In genomic region chr2:119113121-119113925, GRCm38 (mm10) we compare ENCODE assay signal across 8 mouse cellular contexts. TPM values are rescaled to one million over a fixed set of nuclear protein-coding genes. Genes with fewer than 3 reads are reported as not detected.
DNase-seq lines count a peak whose midpoint lies in the region; ATAC-seq and TF ChIP-seq lines count a peak whose summit lies in the region.

No protein-coding gene starts in this region.

- H3K4me1 ChIP-seq in bone marrow macrophage, adult 2 months (ENCODE audit: control insufficient read depth, insufficient read depth, low read length): peaks cover 2% of the 10 kb centered on the region; the same call in 1 of the 2 replicates
- peaks cover 5% of the 10 kb centered on the region for H3K4me1 ChIP-seq in hindbrain, embryonic 16.5 days (ENCODE audit: control insufficient read depth, insufficient read depth, low read depth, low read length)
- H3K4me1 ChIP-seq in midbrain, postnatal 0 days (ENCODE audit: insufficient read depth, low read length): no peaks in the 10 kb centered on the region

- H3K4me2 ChIP-seq in hindbrain, embryonic 16.5 days (ENCODE audit: low read length): peak overlapping the region; percentile 100
- peak overlapping the region; percentile 99 for H3K4me2 ChIP-seq in midbrain, postnatal 0 days (ENCODE audit: low read depth, low read length, poor library complexity, severe bottlenecking)

- DNase-seq in left cerebral cortex, adult 2 months (ENCODE audit: extremely low spot score in 1 of 2, low spot score in 2 of 2): no peak
- no peak for DNase-seq in left cerebral cortex, postnatal 10 days (ENCODE audit: extremely low spot score in 1 of 2, low spot score in 2 of 2)
- DNase-seq in midbrain, postnatal 0 days (ENCODE audit: low spot score): no peak
- DNase-seq in cerebellum, postnatal 25 days: no peak
- DNase-seq in lung, postnatal 36 days: no peak
- DNase-seq in left cerebral cortex, adult 9 months (ENCODE audit: low spot score in 2 of 2): no peak

- no peak for TF ChIP-seq POLR2A in bone marrow macrophage, adult 2 months (IDR thresholded peaks at IDR 0.05; ENCODE audit: borderline replicate concordance, low read depth, low read length)

- H3K9me3 ChIP-seq in hindbrain, embryonic 16.5 days (ENCODE audit: control insufficient read depth, low read length): no peaks in the 10 kb centered on the region
- H3K9me3 ChIP-seq in midbrain, postnatal 0 days (ENCODE audit: low read length): no peaks in the 10 kb centered on the region

- H3K27ac ChIP-seq in left cerebral cortex, adult 2 months: no peak overlapping the region
- no peak overlapping the region for H3K27ac ChIP-seq in bone marrow macrophage, adult 2 months (ENCODE audit: insufficient read depth, low read depth, low read length)
- no peak overlapping the region for H3K27ac ChIP-seq in hindbrain, embryonic 16.5 days (ENCODE audit: low read depth, low read length)
- H3K27ac ChIP-seq in midbrain, postnatal 0 days (ENCODE audit: low read depth, low read length): no peak overlapping the region

- 15% methylated on average over 20 of the region's 20 CpGs for WGBS in hindbrain, embryonic 16.5 days
- 14% methylated on average over 20 of the region's 20 CpGs for WGBS in midbrain, postnatal 0 days

- H3K27me3 ChIP-seq in hindbrain, embryonic 16.5 days (replicated peaks; ENCODE audit: control insufficient read depth, insufficient read depth, low read length): no peaks in the 10 kb centered on the region
- no peaks in the 10 kb centered on the region for H3K27me3 ChIP-seq in midbrain, postnatal 0 days (ENCODE audit: insufficient read depth, low read length)

- no peaks in the 10 kb centered on the region for H3K36me3 ChIP-seq in hindbrain, embryonic 16.5 days (ENCODE audit: control insufficient read depth, insufficient read depth, low read length)
- H3K36me3 ChIP-seq in midbrain, postnatal 0 days (ENCODE audit: insufficient read depth, low read length): no peaks in the 10 kb centered on the region

- intact Hi-C loops in left cerebral cortex, adult 2 months (cut with DNase I): loop anchor here (5.0 kb wide), 1 partner anchor 66 kb away; the partner anchor contains the start of gene Knl1
- intact Hi-C loops in left cerebral cortex, postnatal 10 days (cut with DNase I): loop anchor here (5.0 kb wide), 1 partner anchor 66 kb away; the partner anchor contains the start of gene Knl1

- peak overlapping the region; percentile 62 for H3K4me3 ChIP-seq in left cerebral cortex, adult 2 months
- H3K4me3 ChIP-seq in bone marrow macrophage, adult 2 months (ENCODE audit: insufficient read depth, low read length): peak overlapping the region; percentile 66
- peak overlapping the region; percentile 74 for H3K4me3 ChIP-seq in hindbrain, embryonic 16.5 days (ENCODE audit: low read length)
- H3K4me3 ChIP-seq in midbrain, postnatal 0 days (ENCODE audit: low read depth, low read length): peak overlapping the region; percentile 65

- ATAC-seq in hindbrain, embryonic 16.5 days: no peak
- ATAC-seq in midbrain, postnatal 0 days (ENCODE audit: low FRiP score): 0 out of 2 replicates have a peak, but pooled peaks have one; percentile 3

- no peak for TF ChIP-seq CTCF in left cerebral cortex, adult 2 months (IDR thresholded peaks at IDR 0.05)
- no peak for TF ChIP-seq CTCF in bone marrow macrophage, adult 2 months (IDR thresholded peaks at IDR 0.05; ENCODE audit: low read depth, low read length)
- TF ChIP-seq CTCF in midbrain, postnatal 0 days (IDR thresholded peaks at IDR 0.05): no peak

- peak overlapping the region; percentile 71 for H3K9ac ChIP-seq in hindbrain, embryonic 16.5 days (ENCODE audit: low read depth, low read length)
- H3K9ac ChIP-seq in midbrain, postnatal 0 days (replicated peaks; ENCODE audit: low read length, poor library complexity, severe bottlenecking): peak overlapping the region; percentile 62; the same call in 1 of the 2 replicates

RNA-seq across cellular contexts. Expression of gene Rad51, which starts 0.7 kb away (rescaled TPM):
- under 1 TPM; 0.82 to 0.97 TPM for total RNA-seq in left cerebral cortex, adult 2 months (2021)
- 1 to 10 TPM; 2.8 to 3.6 TPM for total RNA-seq in left cerebral cortex, postnatal 10 days (2021)
- polyA plus RNA-seq in bone marrow macrophage, adult 2 months (2012; ENCODE audit: insufficient read depth, insufficient read length, missing spikeins): 14.2 and 15.2 TPM in 2 replicates
- 10.6 and 12.7 TPM in 2 replicates for polyA plus RNA-seq in hindbrain, embryonic 16.5 days (2015; fragmentation: Nextera tagmentation; extraction: Ambion mirVana)
- total RNA-seq in midbrain, postnatal 0 days (2014; rRNA removed): 0.22 and 0.66 TPM in 2 replicates
- polyA plus RNA-seq in midbrain, postnatal 0 days (2015; fragmentation: Nextera tagmentation; extraction: Ambion mirVana): 3.9 and 5.9 TPM in 2 replicates

RNA-seq across cellular contexts. Expression of gene Rmdn3, which starts 43.5 kb away (rescaled TPM):
- 10 to 100 TPM; 62.4 to 62.9 TPM for total RNA-seq in left cerebral cortex, adult 2 months (2021)
- 10 to 100 TPM; 43.2 to 48.4 TPM for total RNA-seq in left cerebral cortex, postnatal 10 days (2021)
- 15.8 and 17.6 TPM in 2 replicates for polyA plus RNA-seq in bone marrow macrophage, adult 2 months (2012; ENCODE audit: insufficient read depth, insufficient read length, missing spikeins)
- polyA plus RNA-seq in hindbrain, embryonic 16.5 days (2015; fragmentation: Nextera tagmentation; extraction: Ambion mirVana): 49.3 and 50.1 TPM in 2 replicates
- total RNA-seq in midbrain, postnatal 0 days (2014; rRNA removed): 34.8 and 37.2 TPM in 2 replicates
- 38.8 and 43.1 TPM in 2 replicates for polyA plus RNA-seq in midbrain, postnatal 0 days (2015; fragmentation: Nextera tagmentation; extraction: Ambion mirVana)

RNA-seq across cellular contexts. Expression of gene Gchfr, which starts 54.2 kb away (rescaled TPM):
- total RNA-seq in left cerebral cortex, adult 2 months (2021): not detected
- under 1 TPM in 1 of 2 experiments, not detected in 1; 0.59 TPM for total RNA-seq in left cerebral cortex, postnatal 10 days (2021)
- not detected in 2 replicates for polyA plus RNA-seq in bone marrow macrophage, adult 2 months (2012; ENCODE audit: insufficient read depth, insufficient read length, missing spikeins)
- 10.9 and 16.2 TPM in 2 replicates for polyA plus RNA-seq in hindbrain, embryonic 16.5 days (2015; fragmentation: Nextera tagmentation; extraction: Ambion mirVana)
- 11.0 and 15.9 TPM in 2 replicates for total RNA-seq in midbrain, postnatal 0 days (2014; rRNA removed)
- polyA plus RNA-seq in midbrain, postnatal 0 days (2015; fragmentation: Nextera tagmentation; extraction: Ambion mirVana): 9.9 and 12.0 TPM in 2 replicates
